In genomic region chr16:11069271-11069670, GRCm38 (mm10) we compare ENCODE assay signal across 10 mouse cellular contexts. TPM values are rescaled to one million over a fixed set of nuclear protein-coding genes. Genes with fewer than 3 reads are reported as not detected.
A peak's percentile ranks its signal among the peaks of the same experiment; 100 is the strongest.
DNase-seq lines count a peak whose midpoint lies in the region; ATAC-seq and TF ChIP-seq lines count a peak whose summit lies in the region.
"Had no signal": no experiment of that assay in that cellular context is flagged by ENCODE, and none has a peak within 500 bp of the region (broad histone marks: within the 10 kb centered on the region; RNA-seq: fewer than 3 reads in every experiment).

No protein-coding gene starts in this region.

- DNase-seq in heart, postnatal 14 days = no peak
- DNase-seq in stomach, postnatal 0 days (ENCODE audit: low spot score) = no peak
- DNase-seq in urinary bladder, postnatal 14 days (ENCODE audit: low spot score) = no peak
- DNase-seq in frontal cortex, adult 2 months (ENCODE audit: extremely low spot score in 1 of 2, low spot score in 1 of 2) = no peak
- DNase-seq in right cerebral cortex, postnatal 36 days (ENCODE audit: low spot score in 2 of 2) = no peak
- DNase-seq: cerebellum, adult 11 months had no signal

- H3K36me3 ChIP-seq in heart, embryonic 16.5 days (ENCODE audit: control insufficient read depth, insufficient read depth) = peaks cover 7% of the 10 kb centered on the region
- peaks cover 28% of the 10 kb centered on the region for H3K36me3 ChIP-seq in stomach, embryonic 14.5 days (ENCODE audit: control insufficient read depth, insufficient read depth, low read length)
- H3K36me3 ChIP-seq in stomach, postnatal 0 days (ENCODE audit: control insufficient read depth, insufficient read depth, low read length) = peaks cover 3% of the 10 kb centered on the region; the same call in 1 of the 2 replicates
- H3K36me3 ChIP-seq in limb, embryonic 13.5 days = peaks cover 36% of the 10 kb centered on the region

- H3K4me1 ChIP-seq in heart, embryonic 16.5 days (ENCODE audit: control insufficient read depth, insufficient read depth, low read length) = peaks cover 44% of the 10 kb centered on the region
- H3K4me1 ChIP-seq in stomach, embryonic 14.5 days (ENCODE audit: control insufficient read depth, insufficient read depth, low read length) = peaks cover 31% of the 10 kb centered on the region
- H3K4me1 ChIP-seq in stomach, postnatal 0 days (replicated peaks; ENCODE audit: control insufficient read depth, insufficient read depth) = peaks cover 4% of the 10 kb centered on the region
- H3K4me1 ChIP-seq in limb, embryonic 13.5 days = peaks cover 53% of the 10 kb centered on the region

- ATAC-seq in heart, embryonic 16.5 days (replicated peaks; ENCODE audit: extremely low read depth, insufficient read depth, low FRiP score) = no peak
- ATAC-seq in stomach, embryonic 14.5 days (ENCODE audit: insufficient number of reproducible peaks, insufficient read depth, low FRiP score, low read depth) = no peak
- no peak for ATAC-seq in stomach, postnatal 0 days (ENCODE audit: low FRiP score, low TSS enrichment)
- ATAC-seq in limb, embryonic 13.5 days (ENCODE audit: low FRiP score, low read depth) = no peak

- WGBS in heart, embryonic 16.5 days = 51% methylated on average over 6 of the region's 6 CpGs
- 60% methylated on average over 6 of the region's 6 CpGs for WGBS in stomach, embryonic 14.5 days
- WGBS in stomach, postnatal 0 days = 56% methylated on average over 6 of the region's 6 CpGs
- 73% methylated on average over 6 of the region's 6 CpGs for WGBS in limb, embryonic 13.5 days

- no peak overlapping the region for H3K9ac ChIP-seq in heart, embryonic 16.5 days (ENCODE audit: low read length)
- H3K9ac ChIP-seq in stomach, embryonic 14.5 days (replicated peaks; ENCODE audit: low read depth, low read length) = no peak overlapping the region
- H3K9ac ChIP-seq in stomach, postnatal 0 days (ENCODE audit: low read length) = no peak overlapping the region
- no peak overlapping the region for H3K9ac ChIP-seq in limb, embryonic 13.5 days
- H3K9ac ChIP-seq: liver, embryonic 15.5 days had no signal

- peak overlapping the region; percentile 18 for H3K4me2 ChIP-seq in heart, embryonic 16.5 days (ENCODE audit: low read depth, low read length)
- no peak overlapping the region; the same call in 1 of the 2 replicates for H3K4me2 ChIP-seq in stomach, embryonic 14.5 days (replicated peaks; ENCODE audit: low read depth, low read length)
- H3K4me2 ChIP-seq in stomach, postnatal 0 days (replicated peaks; ENCODE audit: low read depth) = no peak overlapping the region; the same call in 1 of the 2 replicates
- peak overlapping the region; percentile 22 for H3K4me2 ChIP-seq in limb, embryonic 13.5 days (replicated peaks)
- H3K4me2 ChIP-seq: liver, embryonic 15.5 days had no signal

- H3K27me3 ChIP-seq in heart, embryonic 16.5 days (ENCODE audit: control insufficient read depth, insufficient read depth, low read length) = no peaks in the 10 kb centered on the region
- no peaks in the 10 kb centered on the region for H3K27me3 ChIP-seq in stomach, embryonic 14.5 days (ENCODE audit: control insufficient read depth, insufficient read depth, low read length)
- H3K27me3 ChIP-seq in stomach, postnatal 0 days (ENCODE audit: control insufficient read depth, insufficient read depth, low read length) = no peaks in the 10 kb centered on the region
- no peaks in the 10 kb centered on the region for H3K27me3 ChIP-seq in limb, embryonic 13.5 days

- no peak for TF ChIP-seq EP300 in stomach, postnatal 0 days (optimal IDR thresholded peaks at IDR 0.05)

- H3K27ac ChIP-seq in heart, embryonic 16.5 days (ENCODE audit: low read length) = peak overlapping the region; percentile 17
- peak overlapping the region; percentile 15; the same call in 1 of the 2 replicates for H3K27ac ChIP-seq in stomach, embryonic 14.5 days (ENCODE audit: low read length)
- H3K27ac ChIP-seq in stomach, postnatal 0 days (replicated peaks) = no peak overlapping the region
- no peak overlapping the region for H3K27ac ChIP-seq in limb, embryonic 13.5 days
- H3K27ac ChIP-seq: liver, embryonic 15.5 days had no signal

- TF ChIP-seq CTCF in stomach, postnatal 0 days (IDR thresholded peaks at IDR 0.05; ENCODE audit: low read depth) = no peak

- no peaks in the 10 kb centered on the region for H3K9me3 ChIP-seq in heart, embryonic 16.5 days (replicated peaks; ENCODE audit: control insufficient read depth, low read length)
- no peaks in the 10 kb centered on the region for H3K9me3 ChIP-seq in stomach, embryonic 14.5 days (ENCODE audit: control insufficient read depth, low read depth, low read length)
- no peaks in the 10 kb centered on the region for H3K9me3 ChIP-seq in stomach, postnatal 0 days (ENCODE audit: control insufficient read depth, low read length)
- no peaks in the 10 kb centered on the region for H3K9me3 ChIP-seq in limb, embryonic 13.5 days
- H3K9me3 ChIP-seq: liver, embryonic 15.5 days had no signal

- H3K4me3 ChIP-seq in heart, embryonic 16.5 days (ENCODE audit: low read length) = no peak overlapping the region
- H3K4me3 ChIP-seq in stomach, embryonic 14.5 days (ENCODE audit: low read depth, low read length) = no peak overlapping the region
- H3K4me3 ChIP-seq in stomach, postnatal 0 days (ENCODE audit: low read depth, low read length) = no peak overlapping the region
- H3K4me3 ChIP-seq in limb, embryonic 13.5 days = no peak overlapping the region
- H3K4me3 ChIP-seq: liver, embryonic 15.5 days had no signal

- intact Hi-C loops in heart, postnatal 14 days (cut with DNase I) = loop anchor here (2.0 kb wide), 1 partner anchor 32 kb away; no protein-coding TSS in a partner anchor

RNA-seq across cellular contexts. Expression of gene Litaf, which starts 3.3 kb away (rescaled TPM):
- polyA plus RNA-seq in heart, embryonic 16.5 days (2015; fragmentation: Nextera tagmentation; extraction: Ambion mirVana) = 76.6 and 78.7 TPM in 2 replicates
- 10 to 100 TPM; 29.5 to 30.6 TPM for total RNA-seq in heart, postnatal 14 days (2021)
- 105 and 107 TPM in 2 replicates for polyA plus RNA-seq in stomach, embryonic 14.5 days (2014; fragmentation: Nextera tagmentation; extraction: Ambion mirVana)
- polyA plus RNA-seq in stomach, postnatal 0 days (2015; fragmentation: Nextera tagmentation; extraction: Ambion mirVana) = 68.1 and 69.5 TPM in 2 replicates
- 103 and 105 TPM in 2 replicates for polyA plus RNA-seq in limb, embryonic 13.5 days (2015; fragmentation: Nextera tagmentation; extraction: Ambion mirVana)
- polyA plus RNA-seq in frontal cortex, adult 2 months (2012; rRNA removed) = 47.6 and 49.6 TPM in 2 replicates

RNA-seq across cellular contexts. Expression of gene Snn, which starts 8.5 kb away (rescaled TPM):
- 42.2 and 49.2 TPM in 2 replicates for polyA plus RNA-seq in heart, embryonic 16.5 days (2015; fragmentation: Nextera tagmentation; extraction: Ambion mirVana)
- total RNA-seq in heart, postnatal 14 days (2021) = 10 to 100 TPM; 33.5 to 37.4 TPM
- polyA plus RNA-seq in stomach, embryonic 14.5 days (2014; fragmentation: Nextera tagmentation; extraction: Ambion mirVana) = 45.7 and 49.9 TPM in 2 replicates
- polyA plus RNA-seq in stomach, postnatal 0 days (2015; fragmentation: Nextera tagmentation; extraction: Ambion mirVana) = 11.8 and 12.2 TPM in 2 replicates
- 44.0 and 44.8 TPM in 2 replicates for polyA plus RNA-seq in limb, embryonic 13.5 days (2015; fragmentation: Nextera tagmentation; extraction: Ambion mirVana)
- polyA plus RNA-seq in frontal cortex, adult 2 months (2012; rRNA removed) = 201 and 227 TPM in 2 replicates

Comparison
In these comparisons a context has a peak if more than half of its experiments do, and no peak if none do; other contexts are left out.
1. H3K27ac ChIP-seq: peak in heart, embryonic 16.5 days (single experiment) and stomach, embryonic 14.5 days (single experiment); none in stomach, postnatal 0 days (single experiment) and limb, embryonic 13.5 days (single experiment).
2. H3K4me2 ChIP-seq: peak in heart, embryonic 16.5 days (single experiment) and limb, embryonic 13.5 days (single experiment); none in stomach, embryonic 14.5 days (single experiment) and stomach, postnatal 0 days (single experiment).